Mouse (Mus musculus) stomach, embryonic 16.5 days (tissue): Measurements from ENCODE around the gene Naa20. TPM values are rescaled to one million over a fixed set of nuclear protein-coding genes. Genes with fewer than 3 reads are reported as not detected.

Experiments used
- ATAC-seq: fragments of 200-750 bp; cut with Nextera tagmentation; 2 replicates; pipeline ENCODE4 v1.8.0; 2017; ENCODE audit warnings: moderate number of reproducible peaks, moderate TSS enrichment; ENCODE audit not compliant: insufficient read depth, low FRiP score
- H3K27ac ChIP-seq: fragments of 300-500 bp; sonication (generic); 2 replicates; pipeline ENCODE4 v1.5.1; 2014; ENCODE audit warnings: low read length
- H3K27me3 ChIP-seq: fragments of 300-500 bp; sonication (generic); 2 replicates; pipeline ENCODE4 v1.6.1; 2014; ENCODE audit warnings: low read length, control low read depth, mixed read lengths; ENCODE audit not compliant: control insufficient read depth, insufficient read depth
- H3K36me3 ChIP-seq: fragments of 300-500 bp; sonication (generic); 2 replicates; pipeline ENCODE4 v1.6.1; 2014; ENCODE audit warnings: low read length; ENCODE audit not compliant: control insufficient read depth, insufficient read depth
- H3K4me1 ChIP-seq: fragments of 300-500 bp; sonication (generic); 2 replicates; pipeline ENCODE4 v1.6.1; 2014; ENCODE audit warnings: low read length, control low read depth, mixed read lengths; ENCODE audit not compliant: control insufficient read depth, insufficient read depth
- H3K4me2 ChIP-seq: fragments of 300-500 bp; sonication (generic); 2 replicates; pipeline ENCODE4 v1.6.1; 2014; ENCODE audit warnings: low read depth, low read length, mixed read lengths
- H3K4me3 ChIP-seq: fragments of 300-500 bp; sonication (generic); replicated peaks from 2 replicates; pipeline ENCODE4 v1.5.1; 2014; ENCODE audit warnings: mild to moderate bottlenecking, low read length
- H3K9ac ChIP-seq: fragments of 300-500 bp; sonication (generic); 2 replicates; pipeline ENCODE4 v1.6.1; 2014; ENCODE audit warnings: low read length
- H3K9me3 ChIP-seq: fragments of 300-500 bp; sonication (generic); replicated peaks from 2 replicates; pipeline ENCODE4 v1.6.1; 2016; ENCODE audit warnings: low read length, control low read depth; ENCODE audit not compliant: control insufficient read depth
- WGBS: fragments of 180-500 bp; shearing (Covaris S2); extraction: QIAGEN DNeasy Blood & Tissue Kit; methylation state at CpG from one replicate; pipeline ENCODE4 v1.1.7; 2014; 5-methylcytosine and 5-hydroxymethylcytosine counted together
- polyA plus RNA-seq: library from polyadenylated mRNA; unstranded; fragments of >200 nt; fragmentation: Nextera tagmentation; extraction: Ambion mirVana; gene quantifications from 2 replicates; pipeline ENCODE4 v1.2.1, GENCODE M21; 2015

Naa20 gene
- polyA plus RNA-seq, 1 experiment from 2014 or later, result 144 TPM

GRCm38 (mm10) chr2:145881932-145882331 lies 20.0 kb upstream of the Naa20 start:
- Histone ChIP-seq H3K4me1 (peaks cover 24% of the 10 kb centered on the region), H3K9me3 (no peaks in the 10 kb centered on the region), H3K9ac (no peak overlapping the region), H3K4me2 (no peak overlapping the region), H3K4me3 (no peak overlapping the region), H3K27ac (peak overlapping the region; percentile 52; the same call in 1 of the 2 replicates), H3K36me3 (peaks cover 31% of the 10 kb centered on the region), H3K27me3 (no peaks in the 10 kb centered on the region)
- no peak for ATAC-seq
- 92% methylated on average over 5 of the region's 5 CpGs for WGBS

- ATAC-seq, result no peak
- Histone ChIP-seq H3K27ac (no peak overlapping the region), H3K9me3 (no peaks in the 10 kb centered on the region), H3K36me3 (peaks cover 28% of the 10 kb centered on the region), H3K27me3 (no peaks in the 10 kb centered on the region), H3K4me3 (no peak overlapping the region), H3K4me2 (no peak overlapping the region), H3K4me1 (peaks cover 24% of the 10 kb centered on the region), H3K9ac (no peak overlapping the region)
- WGBS, result 24% methylated on average over 2 of the region's 2 CpGs
These were observed 19.5 kb upstream of the Naa20 start for GRCm38 (mm10) chr2:145882398-145882797.

DNA sequence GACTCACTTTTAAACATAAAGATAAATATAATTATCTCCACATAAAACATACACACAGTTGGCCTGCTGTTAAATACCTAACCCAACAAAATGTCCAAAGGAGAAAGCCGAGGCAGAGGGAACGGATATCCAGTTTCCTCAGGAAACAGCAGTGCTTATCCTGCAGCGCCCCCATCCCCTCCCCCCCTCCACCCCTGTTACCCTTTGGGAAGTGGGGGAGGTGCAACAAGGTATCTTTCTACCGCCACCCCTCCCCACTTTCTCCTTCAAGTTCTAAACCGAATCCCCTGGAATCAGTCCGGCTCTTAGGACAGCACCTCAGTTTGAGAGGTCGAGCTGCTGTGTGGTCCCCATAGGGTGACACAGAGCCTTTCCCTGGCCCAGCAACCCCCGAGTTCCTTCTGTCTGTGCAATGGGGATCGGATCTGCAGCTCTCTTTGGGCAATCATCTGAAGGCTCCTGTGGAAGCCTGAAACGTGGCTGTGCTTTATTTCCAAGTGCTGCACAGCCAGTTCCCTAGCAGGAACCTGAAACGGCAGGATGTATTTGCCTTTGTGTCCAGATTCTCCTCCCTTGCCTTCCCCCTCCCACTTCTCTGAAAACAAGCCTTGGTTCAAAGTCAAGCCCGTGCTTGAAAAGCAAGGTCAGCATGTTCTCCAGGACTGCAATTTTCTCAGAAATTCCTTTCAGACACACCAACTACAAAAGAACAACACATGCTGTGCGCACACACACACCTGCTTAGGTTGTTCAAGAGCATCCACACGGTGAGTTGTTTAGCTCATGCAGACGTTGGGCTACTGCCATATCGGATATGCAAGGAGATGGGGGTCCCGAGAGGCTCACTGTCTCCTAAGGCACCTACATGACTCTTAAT lies 17.6 kb upstream of the Naa20 start:
- WGBS, result 30% methylated on average over 17 of the region's 17 CpGs
- Histone ChIP-seq H3K36me3 (peaks cover 18% of the 10 kb centered on the region; the same call in 1 of the 2 replicates), H3K4me3 (no peak overlapping the region), H3K27me3 (no peaks in the 10 kb centered on the region), H3K9ac (peak overlapping the region; percentile 56), H3K4me1 (peaks cover 37% of the 10 kb centered on the region), H3K9me3 (no peaks in the 10 kb centered on the region), H3K4me2 (peak overlapping the region; percentile 4; the same call in 1 of the 2 replicates), H3K27ac (peak overlapping the region; percentile 93)
- peak; percentile 18; the same call in 1 of the 2 replicates for ATAC-seq

DNA sequence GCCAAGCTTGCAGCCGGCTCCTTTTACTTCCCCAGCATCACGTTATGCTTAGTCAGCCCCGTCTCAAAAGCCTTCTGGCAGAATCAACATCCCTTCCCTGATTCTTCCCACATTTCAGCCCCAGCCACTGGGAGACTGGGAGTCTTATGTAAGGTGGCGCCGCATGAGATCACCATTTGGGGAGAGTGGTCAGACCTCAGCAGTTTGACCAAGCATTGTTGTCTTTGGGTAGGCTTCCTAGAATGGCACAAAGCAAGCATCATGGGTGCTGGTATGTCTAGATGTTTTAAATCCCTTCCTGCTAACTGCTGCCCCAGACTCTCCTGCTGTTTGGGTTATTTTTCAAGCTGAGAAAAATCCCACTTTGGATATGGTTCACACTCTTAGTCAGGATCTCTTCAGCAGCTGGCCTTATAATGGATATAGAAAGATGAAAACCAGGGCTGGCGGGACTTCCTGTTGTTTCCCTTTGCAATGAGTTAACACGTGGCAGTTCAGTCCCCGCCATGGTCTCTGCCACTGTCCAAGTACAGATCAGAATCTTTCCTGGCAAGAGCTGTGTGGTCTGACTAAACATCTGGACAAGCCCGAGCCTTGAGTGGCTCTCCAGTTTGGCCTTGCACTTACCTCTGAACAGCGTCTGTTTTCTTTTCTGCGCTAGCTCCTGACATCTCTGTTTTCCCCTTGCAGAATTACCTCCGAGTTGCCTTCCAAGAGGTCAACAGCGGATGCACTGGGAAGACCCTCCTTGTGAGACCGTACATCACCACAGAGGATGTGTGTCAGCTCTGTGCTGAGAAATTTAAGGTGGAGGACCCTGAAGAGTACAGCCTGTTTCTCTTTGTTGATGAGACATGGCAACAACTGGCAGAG lies 16.8 kb upstream of the Naa20 start:
- no peaks in the 10 kb centered on the region for H3K9me3 ChIP-seq
- ATAC-seq, result peak; percentile 57; the same call in 1 of the 2 replicates
- H3K4me2 ChIP-seq, result no peak overlapping the region
- H3K9ac ChIP-seq, result peak overlapping the region; percentile 29; the same call in 1 of the 2 replicates
- peaks cover 37% of the 10 kb centered on the region for H3K4me1 ChIP-seq
- WGBS, result 47% methylated on average over 14 of the region's 14 CpGs
- peak overlapping the region; percentile 93 for H3K27ac ChIP-seq
- H3K27me3 ChIP-seq, result no peaks in the 10 kb centered on the region
- H3K36me3 ChIP-seq, result 0 out of 2 replicates have a peak, but pooled peaks cover 10% of the 10 kb centered on the region
- no peak overlapping the region for H3K4me3 ChIP-seq

GRCm38 (mm10) chr2:145887937-145888765 lies 13.7 kb upstream of the Naa20 start:
- Histone ChIP-seq H3K4me3 (no peak overlapping the region), H3K27ac (peak overlapping the region; percentile 87), H3K9me3 (no peaks in the 10 kb centered on the region), H3K36me3 (0 out of 2 replicates have a peak, but pooled peaks cover 8% of the 10 kb centered on the region), H3K27me3 (no peaks in the 10 kb centered on the region), H3K9ac (peak overlapping the region; percentile 29; the same call in 1 of the 2 replicates), H3K4me2 (no peak overlapping the region; the same call in 1 of the 2 replicates), H3K4me1 (peaks cover 37% of the 10 kb centered on the region)
- ATAC-seq, result peak; percentile 26; the same call in 1 of the 2 replicates
- 54% methylated on average over 14 of the region's 14 CpGs for WGBS

DNA sequence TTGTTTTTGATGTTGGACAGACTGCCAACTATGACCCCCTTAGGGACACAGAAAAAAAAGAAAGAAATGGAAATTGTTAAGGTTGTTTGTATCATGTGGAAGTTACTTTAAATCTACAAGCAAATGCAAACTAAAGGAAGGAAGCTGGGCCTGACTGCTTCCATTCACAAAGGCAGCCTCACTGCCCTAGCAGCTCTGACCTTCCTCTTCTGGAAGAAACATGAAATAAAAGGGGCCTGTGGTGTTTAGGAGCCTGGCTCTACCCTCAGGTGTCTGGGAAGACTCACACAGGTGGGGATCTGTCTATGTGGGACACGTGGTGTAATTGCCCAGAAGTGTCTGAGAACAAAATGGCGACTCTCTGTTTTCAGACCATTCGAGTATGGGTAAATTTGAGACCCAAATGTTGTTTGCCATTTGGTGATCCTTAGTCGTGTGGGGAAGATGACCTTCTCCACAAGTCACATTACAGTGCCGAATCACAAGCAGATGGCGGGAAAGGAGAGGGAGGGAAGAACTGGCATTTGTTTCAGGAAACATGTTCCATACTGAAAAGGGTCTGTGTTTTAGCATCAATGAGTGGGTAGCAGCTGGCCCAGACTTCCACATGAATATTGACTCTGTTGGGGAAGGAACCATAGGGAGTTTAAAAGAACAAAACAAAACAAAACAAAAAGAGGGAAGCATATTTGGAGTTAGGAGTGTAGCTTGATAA lies 13.0 kb upstream of the Naa20 start:
- Histone ChIP-seq H3K4me2 (no peak overlapping the region), H3K27ac (peak overlapping the region; percentile 87), H3K36me3 (0 out of 2 replicates have a peak, but pooled peaks cover 8% of the 10 kb centered on the region), H3K9me3 (no peaks in the 10 kb centered on the region), H3K9ac (no peak overlapping the region), H3K4me3 (no peak overlapping the region), H3K27me3 (no peaks in the 10 kb centered on the region), H3K4me1 (peaks cover 30% of the 10 kb centered on the region)
- 0 out of 2 replicates have a peak, but pooled peaks have one; percentile 4 for ATAC-seq
- 72% methylated on average over 6 of the region's 6 CpGs for WGBS

GRCm38 (mm10) chr2:145890571-145890970 lies 11.3 kb upstream of the Naa20 start:
- WGBS, result 82% methylated on average over 2 of the region's 2 CpGs
- no peaks in the 10 kb centered on the region for H3K27me3 ChIP-seq
- ATAC-seq, result no peak
- no peak overlapping the region for H3K4me2 ChIP-seq
- H3K4me3 ChIP-seq, result no peak overlapping the region
- peak overlapping the region; percentile 11; the same call in 1 of the 2 replicates for H3K27ac ChIP-seq
- H3K9ac ChIP-seq, result no peak overlapping the region
- 0 out of 2 replicates have a peak, but pooled peaks cover 6% of the 10 kb centered on the region for H3K36me3 ChIP-seq
- H3K4me1 ChIP-seq, result peaks cover 14% of the 10 kb centered on the region
- no peaks in the 10 kb centered on the region for H3K9me3 ChIP-seq

GRCm38 (mm10) chr2:145893756-145894155 lies 8.1 kb upstream of the Naa20 start:
- H3K4me3 ChIP-seq, result no peak overlapping the region
- H3K4me2 ChIP-seq, result no peak overlapping the region
- no peak overlapping the region for H3K9ac ChIP-seq
- no peaks in the 10 kb centered on the region for H3K27me3 ChIP-seq
- H3K36me3 ChIP-seq, result no peaks in the 10 kb centered on the region
- H3K4me1 ChIP-seq, result peaks cover 4% of the 10 kb centered on the region; the same call in 1 of the 2 replicates
- no peak overlapping the region for H3K27ac ChIP-seq
- no peak for ATAC-seq
- H3K9me3 ChIP-seq, result no peaks in the 10 kb centered on the region
- 98% methylated on average over 6 of the region's 6 CpGs for WGBS
